Mouse (Mus musculus) adrenal gland, postnatal 36 days (tissue): Measurements from ENCODE around the gene Tfdp1. TPM values are rescaled to one million over a fixed set of nuclear protein-coding genes. Genes with fewer than 3 reads are reported as not detected.

Source experiments
- DNase-seq, 2 experiments: peaks; one replicate each; pipeline ENCODE4 v3.0.0; 2021; ENCODE audit warnings: mixed read lengths in 1 of 2
- total RNA-seq, 2 experiments: library from RNA; stranded (reverse); gene quantifications; 2 replicates each; pipeline ENCODE4 v1.2.3; 2021

The Tfdp1 gene
- total RNA-seq, 2 experiments from 2014 or later = 52.5 to 66.5 TPM

- DNase-seq = peak; percentile 28
These were observed 14.1 kb downstream of the Tfdp1 start for GRCm38 (mm10) chr8:13352601-13353000.

- DNase-seq = no peak
These were observed 14.7 kb downstream of the Tfdp1 start for GRCm38 (mm10) chr8:13353155-13353833.

DNA sequence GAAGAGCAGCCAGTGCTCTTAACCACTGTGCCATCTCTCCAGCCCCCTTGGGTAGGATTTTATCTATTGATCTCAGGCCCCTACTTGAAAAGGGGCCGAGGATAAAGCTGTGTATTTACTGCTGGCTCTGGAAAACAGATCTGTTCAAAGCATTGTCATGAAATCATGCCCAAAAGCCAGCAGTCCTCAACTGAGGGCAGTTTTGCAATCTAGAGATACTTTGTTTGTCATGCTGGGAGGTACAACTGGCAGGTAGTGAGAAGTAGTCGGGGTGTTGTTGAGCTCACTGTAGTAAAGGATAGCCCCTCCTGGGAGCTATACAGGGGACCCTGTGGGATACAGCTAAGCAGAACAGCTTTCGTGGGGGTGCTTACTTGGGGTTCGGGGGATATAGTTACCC, 15.3 kb downstream of the Tfdp1 start:
- DNase-seq = no peak

DNA sequence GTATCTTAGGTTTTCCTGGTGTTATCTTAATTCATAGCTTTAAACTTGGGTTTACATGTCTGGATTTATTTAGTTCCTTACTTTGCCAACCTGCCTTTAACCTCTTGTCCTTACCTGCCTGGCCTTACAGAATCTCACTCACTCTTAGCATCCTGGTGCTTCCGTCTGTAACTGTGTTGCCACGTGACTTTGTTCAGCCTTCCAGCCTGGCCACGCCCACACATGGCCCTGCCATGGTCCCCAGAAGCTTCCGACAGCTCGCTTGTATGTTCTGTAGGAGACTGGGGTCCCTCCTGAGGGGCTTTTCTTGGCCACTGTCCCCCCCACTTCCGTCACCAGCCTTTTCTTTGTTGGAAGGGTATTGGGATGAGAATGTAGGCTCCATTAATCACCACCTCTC, 17.7 kb downstream of the Tfdp1 start:
- DNase-seq = no peak

GRCm38 (mm10) chr8:13356681-13357080, 18.1 kb downstream of the Tfdp1 start:
- no peak for DNase-seq

- DNase-seq = no peak
These were observed 21.7 kb downstream of the Tfdp1 start for GRCm38 (mm10) chr8:13360213-13360612.

- DNase-seq = no peak
These were observed 23.3 kb downstream of the Tfdp1 start for GRCm38 (mm10) chr8:13361865-13362264.

DNA sequence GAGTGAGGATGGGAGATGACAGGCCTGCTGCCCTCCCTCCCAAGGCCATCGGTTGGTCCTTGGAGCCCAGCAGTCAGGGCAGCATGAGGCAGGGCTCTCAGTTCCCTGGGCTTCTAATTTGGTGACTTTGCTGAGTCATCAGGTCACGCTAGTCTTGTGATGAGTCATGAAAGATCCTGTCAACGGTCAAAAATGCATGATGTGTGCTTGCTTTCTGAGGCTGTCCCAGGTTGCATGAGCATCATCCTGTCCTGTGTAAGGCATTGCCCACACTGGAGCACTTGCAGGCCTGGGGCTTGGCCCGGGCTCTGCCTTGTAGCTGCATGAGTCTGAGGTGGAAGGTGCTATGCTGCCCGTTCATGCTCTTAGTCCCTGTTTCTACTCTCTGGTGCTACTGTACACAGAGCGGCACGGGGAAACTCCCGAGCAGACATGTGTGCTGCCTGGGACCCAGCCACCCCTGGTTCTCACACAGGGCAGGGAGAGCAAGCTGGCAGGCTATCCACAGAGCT, 34.7 kb downstream of the Tfdp1 start:
- DNase-seq = peak; percentile 78 to 81

DNA sequence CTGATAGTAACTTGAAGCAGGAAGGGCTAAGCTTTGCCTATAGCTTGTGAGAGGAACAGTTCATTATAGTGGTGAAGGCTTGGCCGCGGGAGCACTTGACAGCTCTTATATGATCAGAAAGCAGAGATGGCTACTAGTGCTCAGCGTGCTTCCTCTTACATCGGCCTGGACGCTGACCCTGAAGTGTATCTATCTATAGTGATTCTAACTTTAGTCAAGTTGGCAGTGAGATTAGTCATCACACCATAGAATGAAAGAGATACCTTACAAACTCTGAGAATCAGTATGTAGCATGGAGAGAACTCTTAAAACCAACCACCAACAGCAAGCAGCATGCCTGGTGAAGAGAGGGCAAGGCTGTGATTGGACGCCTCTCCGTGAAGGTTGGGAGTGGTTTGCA, 43.1 kb downstream of the Tfdp1 start:
- DNase-seq = no peak

DNA sequence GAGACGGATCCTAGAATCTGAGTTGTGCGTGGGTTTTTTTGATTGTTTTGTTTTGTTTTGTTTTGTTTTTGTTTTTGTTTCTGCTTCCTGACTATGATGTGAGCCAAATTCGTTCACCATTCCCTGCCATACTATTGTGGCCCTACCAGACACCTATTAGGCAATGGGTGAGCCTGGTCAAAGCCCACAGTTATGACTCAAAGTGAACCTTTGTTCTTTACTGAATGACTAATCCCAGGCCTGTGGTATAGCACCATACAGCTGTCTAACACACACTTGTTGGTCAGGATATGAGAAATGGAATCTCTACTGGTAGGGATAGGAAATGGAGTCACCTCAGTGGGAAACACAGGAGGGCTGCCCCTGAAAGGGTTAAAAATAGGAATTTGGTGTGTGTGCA, 44.0 kb downstream of the Tfdp1 start:
- no peak for DNase-seq

GRCm38 (mm10) chr8:13382999-13383398, 44.4 kb downstream of the Tfdp1 start:
- no peak for DNase-seq

GRCm38 (mm10) chr8:13386366-13386765, 47.8 kb downstream of the Tfdp1 start:
- DNase-seq = no peak

- DNase-seq = no peak
These were observed 49.2 kb downstream of the Tfdp1 start for GRCm38 (mm10) chr8:13387728-13388127.

DNA sequence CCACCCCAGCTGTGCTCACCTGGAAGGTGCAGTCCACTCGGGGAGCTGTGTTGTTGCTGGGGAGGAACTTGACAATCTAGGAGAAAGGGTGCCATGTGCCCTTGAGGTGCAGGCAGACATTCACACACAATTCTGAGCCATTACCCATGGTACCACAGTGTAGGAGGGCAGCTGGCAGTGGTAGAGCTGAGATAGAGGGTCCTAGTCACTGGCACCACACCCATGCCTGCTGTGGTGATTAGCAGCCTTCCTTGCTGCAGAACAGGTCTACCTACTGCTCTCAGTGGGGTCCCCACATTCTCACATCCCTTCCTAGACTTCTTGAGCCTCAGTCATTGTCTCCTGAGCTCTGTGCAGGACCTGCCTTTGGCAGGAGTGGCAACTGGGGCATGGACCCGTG, 50.2 kb downstream of the Tfdp1 start:
- DNase-seq = no peak

DNA sequence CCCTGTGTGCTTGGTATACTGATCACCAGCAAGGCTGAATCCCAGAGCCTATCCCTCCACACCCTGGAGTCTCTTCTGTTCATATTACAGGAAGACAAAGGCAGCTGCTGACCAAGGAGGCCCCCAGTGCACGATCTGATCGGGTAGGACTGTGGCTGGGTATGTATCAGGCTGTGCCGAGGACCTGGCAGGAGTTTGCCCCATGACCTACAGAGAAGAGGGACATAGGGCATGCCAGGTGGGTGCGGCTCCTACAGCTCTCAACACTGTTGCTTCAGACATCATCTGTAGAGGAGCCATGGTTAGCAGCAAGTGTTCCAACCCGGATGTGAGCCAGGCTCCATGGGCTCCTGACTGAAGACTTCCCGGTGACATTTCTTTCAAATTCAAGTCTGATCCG, 55.3 kb downstream of the Tfdp1 start:
- DNase-seq = no peak

DNA sequence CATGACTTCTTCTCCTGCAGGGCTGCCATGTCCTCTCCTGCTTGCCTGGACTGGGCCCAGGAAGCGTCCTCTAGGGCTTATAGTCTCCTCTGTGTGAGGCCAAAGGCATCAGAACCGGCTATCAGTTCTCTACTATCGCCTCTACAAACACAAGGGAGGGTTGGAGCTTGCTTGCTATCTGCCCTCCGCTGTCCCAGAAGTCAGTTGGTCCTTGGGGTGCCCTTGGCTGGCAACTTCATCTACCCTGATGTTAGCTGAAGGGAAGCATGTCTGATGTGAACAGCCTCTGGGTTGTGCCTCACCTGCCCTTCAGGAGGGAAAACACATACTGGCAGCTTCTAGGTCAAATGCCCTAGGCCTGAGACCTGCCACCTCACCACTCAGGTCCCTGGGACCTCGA, 58.2 kb downstream of the Tfdp1 start, which contains the start of gene Atp4b:
Atp4b (minus strand) TSS at position 101 of the 400 bp plus-strand sequence.
- peak in 1 of 2 experiments; percentile 28 for DNase-seq

DNA sequence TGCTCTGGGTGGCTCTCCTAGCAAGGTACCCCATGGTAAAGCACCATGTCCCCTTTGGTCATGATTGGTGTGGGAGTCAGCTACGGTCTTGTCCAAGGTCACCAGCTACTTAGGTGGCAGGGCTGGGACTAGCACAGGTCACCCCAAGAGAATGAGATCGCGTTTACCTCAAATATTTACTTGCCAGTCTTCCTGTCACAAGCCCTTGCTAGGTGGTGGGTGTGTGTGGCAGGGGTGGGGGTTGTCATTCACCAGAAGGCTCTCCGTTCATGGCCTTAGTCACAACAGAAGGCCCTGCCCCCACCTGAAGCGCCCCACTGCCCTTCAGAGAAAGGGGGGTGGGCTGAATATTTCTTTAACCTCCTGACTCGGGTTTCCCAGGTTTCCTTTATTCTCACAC, 65.0 kb downstream of the Tfdp1 start:
- DNase-seq = no peak

DNA sequence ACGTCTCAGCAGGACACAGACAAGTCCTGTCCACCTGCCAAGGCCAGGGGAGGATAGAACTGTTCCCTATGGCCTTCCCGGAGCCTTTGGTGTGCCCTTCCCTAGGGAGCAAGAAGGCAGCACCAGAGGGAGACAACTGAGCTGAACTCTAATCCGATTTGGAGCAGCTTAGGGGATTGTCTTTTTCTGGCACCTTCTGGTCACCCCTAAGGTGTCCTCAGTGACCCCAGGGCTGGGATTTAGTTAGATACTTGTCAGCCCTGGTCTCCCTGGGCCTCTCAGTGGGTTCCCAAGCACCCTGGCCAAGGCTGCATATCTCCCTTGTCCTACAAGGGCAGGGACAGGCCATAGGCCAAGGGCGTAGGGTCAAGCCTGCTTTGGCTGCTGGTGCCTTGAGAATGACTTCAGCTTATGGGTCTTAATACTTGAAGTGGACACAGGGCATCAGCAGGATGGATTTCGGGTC, 66.1 kb downstream of the Tfdp1 start, which contains the start of gene Grk1:
Grk1 (plus strand) TSS at position 416 of the 466 bp plus-strand sequence.
- no peak for DNase-seq

DNA sequence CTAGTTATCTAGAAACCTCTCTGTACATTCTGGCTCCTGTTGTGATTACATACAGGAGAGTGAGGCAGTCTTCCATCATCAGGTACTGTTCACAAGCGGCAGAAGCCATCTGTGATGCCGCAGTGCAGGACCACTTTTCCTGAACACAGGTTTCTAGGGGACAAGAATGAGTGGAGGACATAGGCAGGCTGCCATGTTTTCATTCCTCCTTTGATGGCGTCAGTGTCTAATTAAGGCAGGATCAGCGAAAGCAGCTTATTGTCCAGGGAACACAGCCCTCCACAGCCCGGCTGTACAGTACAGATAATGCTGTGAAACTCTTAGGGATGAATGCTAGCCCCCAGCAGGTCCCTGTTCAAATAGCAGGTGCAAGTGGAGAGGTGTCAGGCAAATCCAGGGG, 67.5 kb downstream of the Tfdp1 start:
- no peak for DNase-seq

GRCm38 (mm10) chr8:13411597-13411996, 73.0 kb downstream of the Tfdp1 start:
- DNase-seq = peak; percentile 68 to 73

- DNase-seq = peak; percentile 59 to 67
These were observed 74.5 kb downstream of the Tfdp1 start for GRCm38 (mm10) chr8:13412891-13413558.

DNA sequence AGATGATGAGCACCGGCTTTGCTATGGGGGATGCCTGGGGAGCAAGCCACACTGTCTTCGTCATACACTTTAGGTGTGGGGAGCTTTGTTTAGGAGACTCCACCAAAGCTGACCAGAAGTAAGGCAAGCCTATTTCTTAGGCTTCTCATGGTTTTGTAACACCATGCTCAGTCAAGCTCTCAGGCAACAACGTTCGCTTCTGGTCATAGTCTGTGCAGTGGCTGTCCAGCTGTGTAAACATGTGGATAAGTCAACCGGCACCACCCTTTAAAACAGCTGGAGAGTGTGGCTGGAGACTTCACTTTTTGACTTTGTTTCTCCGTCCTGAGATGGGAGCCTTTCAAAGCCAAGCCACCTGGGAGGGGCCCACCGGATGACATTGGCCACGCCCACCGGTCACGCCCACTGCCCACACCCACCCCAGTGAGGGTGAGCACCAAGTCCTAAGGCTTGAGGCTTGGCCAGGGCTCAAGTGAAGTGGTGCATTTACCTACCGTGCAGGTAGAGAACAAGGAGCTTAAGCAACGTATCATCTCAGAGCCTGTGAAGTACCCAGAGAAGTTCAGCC, 75.4 kb downstream of the Tfdp1 start:
- DNase-seq = no peak

DNA sequence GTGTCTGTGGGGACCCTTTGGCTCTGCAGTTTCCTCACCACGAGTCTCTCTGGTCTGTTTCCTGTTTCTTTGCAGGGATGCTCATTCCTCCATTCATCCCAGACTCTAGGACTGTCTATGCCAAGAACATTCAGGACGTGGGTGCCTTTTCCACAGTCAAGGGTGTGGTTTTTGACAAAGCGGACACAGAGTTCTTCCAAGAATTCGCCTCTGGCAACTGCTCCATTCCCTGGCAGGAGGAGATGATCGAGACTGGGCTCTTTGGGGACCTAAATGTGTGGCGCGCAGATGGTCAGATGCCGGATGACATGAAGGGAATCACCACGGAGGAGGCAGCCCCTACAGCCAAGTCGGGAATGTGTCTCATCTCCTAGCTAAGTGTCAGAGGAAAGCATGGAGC, 77.3 kb downstream of the Tfdp1 start:
- no peak for DNase-seq
